Mouse (Mus musculus): ENCODE results near the gene Ccl19. TPM values are rescaled to one million over a fixed set of nuclear protein-coding genes. Genes with fewer than 3 reads are reported as not detected.

Gene Ccl19
- not detected in 4 replicates for total RNA-seq (2023; ENCODE audit: inconsistent age)

DNA sequence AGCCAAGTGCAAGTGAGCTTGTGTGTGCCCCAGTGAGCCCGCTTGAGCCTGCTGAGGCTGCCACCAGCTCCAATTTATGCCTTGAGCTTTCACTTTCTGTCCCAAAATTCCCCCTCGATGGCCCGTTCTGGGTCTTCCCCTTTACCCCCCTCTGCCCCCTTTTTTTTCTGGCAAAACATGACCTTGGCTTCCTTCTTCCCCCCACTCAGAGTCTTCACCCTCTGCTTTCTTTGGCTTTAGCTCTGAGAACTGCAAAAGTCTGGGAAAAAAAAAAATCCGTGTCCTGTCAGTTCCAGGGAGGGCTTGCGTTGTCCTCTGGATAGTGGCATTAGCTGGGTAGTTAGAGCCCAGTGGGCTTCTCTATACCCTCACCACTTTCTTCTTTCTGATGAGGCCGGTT, at the start of gene Ccl19:
Gene Ccl19, minus strand, starts transcription at position 101 of the 400 bp plus-strand sequence.

DNA sequence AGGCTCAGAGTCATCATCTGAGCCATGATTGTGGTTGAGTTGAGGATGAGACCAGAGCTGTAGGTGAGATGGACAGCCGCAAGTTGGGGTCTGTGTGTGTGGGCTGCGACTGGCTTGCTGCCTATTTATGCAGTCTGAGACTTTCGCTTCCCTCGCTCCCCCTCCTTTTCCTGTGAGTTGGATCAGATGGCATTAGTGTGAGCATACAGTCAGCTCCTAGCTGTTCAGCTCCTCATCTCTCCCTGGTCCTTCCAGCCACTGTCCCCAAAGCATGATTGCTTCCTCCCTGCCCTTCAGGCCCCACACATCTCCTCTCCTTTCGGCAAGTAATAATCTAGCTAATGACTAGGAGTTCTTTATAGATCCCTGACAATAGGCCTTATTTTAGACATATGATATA, 17.5 kb upstream of the Ccl19 start, which contains the start of gene Ccl21a:
Gene Ccl21a, minus strand, starts transcription at position 101 of the 400 bp plus-strand sequence.

GRCm38 (mm10) chr4:42735245-42735644, 21.1 kb downstream of the Ccl19 start, which contains the start of gene 4930578G10Rik:
Gene 4930578G10Rik (plus strand): TSS chr4:42735545.

Other genes with a start within 250 kb of the Ccl19 start
- gene Fam205a2, start 228.4 kb downstream of the Ccl19 start, total RNA-seq (2023; ENCODE audit: inconsistent age), result not detected in 4 replicates
- gene Gm10591, start 144.4 kb downstream of the Ccl19 start, total RNA-seq (2023; ENCODE audit: inconsistent age), result not detected in 4 replicates
- not detected in 4 replicates for gene Gm2564, start 126.9 kb downstream of the Ccl19 start, total RNA-seq (2023; ENCODE audit: inconsistent age)
- gene Ccl27b, start 101.3 kb downstream of the Ccl19 start, total RNA-seq (2023; ENCODE audit: inconsistent age), result not detected in 4 replicates
- gene Il11ra2, start 94.7 kb downstream of the Ccl19 start, total RNA-seq (2023; ENCODE audit: inconsistent age), result not detected in 4 replicates
- gene 4930578G10Rik, start 21.0 kb downstream of the Ccl19 start, total RNA-seq (2023; ENCODE audit: inconsistent age), result not detected in 4 replicates
- gene Ccl21a, start 17.4 kb upstream of the Ccl19 start, total RNA-seq (2023; ENCODE audit: inconsistent age), result not detected in 4 replicates
- gene Fam205a1, start 97.3 kb upstream of the Ccl19 start, total RNA-seq (2023; ENCODE audit: inconsistent age), result not detected in 4 replicates
- gene Gm12394, start 100.2 kb upstream of the Ccl19 start, total RNA-seq (2023; ENCODE audit: inconsistent age), result not detected in 4 replicates
- not detected in 4 replicates for gene Fam205c, start 117.7 kb upstream of the Ccl19 start, total RNA-seq (2023; ENCODE audit: inconsistent age)
- gene Phf24, start 160.1 kb upstream of the Ccl19 start, total RNA-seq (2023; ENCODE audit: inconsistent age), result not detected in 4 replicates
- 28.3 to 37.5 TPM (median 35.7 TPM) in 4 replicates for gene Dnajb5, start 193.2 kb upstream of the Ccl19 start, total RNA-seq (2023; ENCODE audit: inconsistent age)
- 0.18 TPM in 1 of 4 replicates, not detected in the others for gene 1700022I11Rik, start 213.0 kb upstream of the Ccl19 start, total RNA-seq (2023; ENCODE audit: inconsistent age)
- gene Vcp, start 243.9 kb upstream of the Ccl19 start, total RNA-seq (2023; ENCODE audit: inconsistent age), result 107 to 113 TPM (median 110 TPM) in 4 replicates

All from B cell, adult (primary cell).